Mouse (Mus musculus) CH12.LX (cell line): ENCODE data around the gene Atp9a. TPM values are rescaled to one million over a fixed set of nuclear protein-coding genes. Genes with fewer than 3 reads are reported as not detected.

Experiments used
- DNase-seq: peaks from one replicate; pipeline ENCODE4 v3.0.0-alpha.2; 2013; ENCODE audit errors: extremely low read depth
- H3K27ac ChIP-seq: 2 replicates; pipeline ENCODE4 v1.5.1; 2012; ENCODE audit warnings: low read depth, mild to moderate bottlenecking, control low read depth, moderate library complexity; ENCODE audit not compliant: insufficient read depth
- H3K27me3 ChIP-seq: replicated peaks from 2 replicates; pipeline ENCODE3; 2012; ENCODE audit warnings: inconsistent platforms
- H3K36me3 ChIP-seq, 2 experiments: replicated peaks in 1 of 2; 2 replicates each; pipeline versions ENCODE3 to v1.6.1; 2012; ENCODE audit warnings: inconsistent platforms in 1 of 2, low read length in 1 of 2, mild to moderate bottlenecking in 1 of 2, mixed read lengths in 1 of 2, moderate library complexity in 1 of 2; ENCODE audit not compliant: control insufficient read depth in 1 of 2, insufficient read depth in 1 of 2
- H3K4me1 ChIP-seq, 2 experiments: 2 replicates each; pipeline ENCODE4 v1.6.1; 2012; ENCODE audit warnings: inconsistent platforms in 1 of 2, moderate library complexity in 1 of 2; ENCODE audit not compliant: insufficient read depth in 2 of 2, control insufficient read depth in 1 of 2
- H3K4me2 ChIP-seq: 2 replicates; pipeline ENCODE4 v1.6.1; 2012; ENCODE audit warnings: low read depth, mild to moderate bottlenecking, control low read depth; ENCODE audit not compliant: poor library complexity, insufficient read depth, severe bottlenecking
- H3K4me3 ChIP-seq, 3 experiments: fragments of 150-350 bp in 1 of 3; sonication (generic) in 1 of 3; replicated peaks in 1 of 3; 2 replicates each; pipeline versions ENCODE3 to v1.5.1; 2011 to 2012; ENCODE audit warnings: low read depth in 2 of 3, low read length in 2 of 3, mild to moderate bottlenecking in 2 of 3, moderate library complexity in 2 of 3, control low read depth in 1 of 3, improper control_type of control experiment in 1 of 3, inconsistent platforms in 1 of 3, mixed read lengths in 1 of 3; ENCODE audit not compliant: poor library complexity in 1 of 3
- H3K79me2 ChIP-seq: replicated peaks from 2 replicates; pipeline ENCODE4 v1.6.1; 2012; ENCODE audit warnings: mild to moderate bottlenecking, moderate library complexity; ENCODE audit not compliant: control insufficient read depth, poor library complexity, insufficient read depth, severe bottlenecking; ENCODE audit errors: extremely low read depth
- H3K9ac ChIP-seq: 2 replicates; pipeline ENCODE4 v1.6.1; 2012; ENCODE audit warnings: low read depth, mild to moderate bottlenecking, control low read depth, moderate library complexity; ENCODE audit not compliant: insufficient read depth
- H3K9me3 ChIP-seq: replicated peaks from 2 replicates; pipeline ENCODE3; 2012; ENCODE audit warnings: low read length, inconsistent platforms, mixed read lengths
- BHLHE40 ChIP-seq: IDR thresholded peaks from 2 replicates; pipeline ENCODE4 v1.6.1; 2011; ENCODE audit warnings: mild to moderate bottlenecking, low read depth, low read length, improper control_type of control experiment
- CHD1 ChIP-seq: IDR thresholded peaks from 2 replicates; pipeline ENCODE4 v1.6.1; 2012; ENCODE audit warnings: low read depth, low read length, improper control_type of control experiment, inconsistent platforms
- CTCF ChIP-seq, 2 experiments: IDR thresholded peaks in 1 of 2; conservative IDR thresholded peaks in 1 of 2; 2 replicates each; pipeline ENCODE4 v1.5.1; 2011 to 2012; ENCODE audit warnings: low read depth in 2 of 2, low read length in 2 of 2, improper control_type of control experiment in 1 of 2, inconsistent platforms in 1 of 2, mild to moderate bottlenecking in 1 of 2, moderate library complexity in 1 of 2
- ELF1 ChIP-seq: IDR thresholded peaks from 2 replicates; pipeline ENCODE4 v1.6.1; 2014; ENCODE audit warnings: low read depth, mild to moderate bottlenecking, inconsistent platforms, low read length, improper control_type of control experiment
- EP300 ChIP-seq: IDR thresholded peaks from 2 replicates; pipeline ENCODE4 v1.6.1; 2011; ENCODE audit warnings: low read length, improper control_type of control experiment
- ETS1 ChIP-seq: conservative IDR thresholded peaks from 2 replicates; pipeline ENCODE4 v1.6.1; 2012; ENCODE audit warnings: low read depth, mild to moderate bottlenecking, inconsistent platforms, low read length, improper control_type of control experiment, moderate library complexity
- GABPA ChIP-seq: IDR thresholded peaks from 2 replicates; pipeline ENCODE4 v1.6.1; 2012; ENCODE audit warnings: low read depth, low read length, improper control_type of control experiment, inconsistent platforms; ENCODE audit not compliant: insufficient replicate concordance
- IRF4 ChIP-seq: IDR thresholded peaks from 2 replicates; pipeline ENCODE4 v1.6.1; 2014; ENCODE audit warnings: low read depth, mild to moderate bottlenecking, inconsistent platforms, low read length, improper control_type of control experiment
- KAT2A ChIP-seq: IDR thresholded peaks from 2 replicates; pipeline ENCODE4 v1.6.1; 2012; ENCODE audit warnings: low read length, improper control_type of control experiment, inconsistent platforms; ENCODE audit not compliant: insufficient replicate concordance
- MAX ChIP-seq: IDR thresholded peaks from 2 replicates; pipeline ENCODE4 v1.6.1; 2011; ENCODE audit warnings: low read length, improper control_type of control experiment
- MEF2A ChIP-seq: IDR thresholded peaks from 2 replicates; pipeline ENCODE4 v1.6.1; 2014; ENCODE audit warnings: low read depth, mild to moderate bottlenecking, inconsistent platforms, low read length, improper control_type of control experiment, borderline replicate concordance
- MXI1 ChIP-seq: IDR thresholded peaks from 2 replicates; pipeline ENCODE4 v1.6.1; 2011; ENCODE audit warnings: mild to moderate bottlenecking, low read depth, low read length, improper control_type of control experiment
- NRF1 ChIP-seq: IDR thresholded peaks from 2 replicates; pipeline ENCODE4 v1.6.1; 2014; ENCODE audit warnings: low read depth, mild to moderate bottlenecking, inconsistent platforms, low read length, improper control_type of control experiment, moderate library complexity
- PAX5 ChIP-seq: IDR thresholded peaks from 2 replicates; pipeline ENCODE4 v1.6.1; 2012; ENCODE audit warnings: low read length, inconsistent platforms, mixed read lengths
- SIN3A ChIP-seq: IDR thresholded peaks from 2 replicates; pipeline ENCODE4 v1.6.1; 2012; ENCODE audit warnings: low read length, improper control_type of control experiment, inconsistent platforms
- USF2 ChIP-seq: conservative IDR thresholded peaks from 2 replicates; pipeline ENCODE4 v1.6.1; 2011; ENCODE audit warnings: low read depth, low read length, improper control_type of control experiment
- ZC3H11A ChIP-seq: IDR thresholded peaks from 2 replicates; pipeline ENCODE4 v1.6.1; 2012; ENCODE audit warnings: low read depth, mild to moderate bottlenecking, inconsistent platforms, low read length, improper control_type of control experiment
- ZMIZ1 ChIP-seq: IDR thresholded peaks from 2 replicates; pipeline ENCODE4 v1.6.1; 2012; ENCODE audit warnings: low read depth, mild to moderate bottlenecking, inconsistent platforms, low read length, improper control_type of control experiment
- dilution Hi-C: fragments of 300-500 bp; cut with MboI; formaldehyde crosslinking; loops from 2 replicates; pipeline ENCODE4 v1.14.3; 2020; ENCODE audit warnings: low sequenced_read_pairs; ENCODE audit not compliant: extremely low pct_unique_long_range_greater_than_20kb, extremely low pct_ligation_motif_present
- in situ Hi-C: fragments of 300-500 bp; cut with MboI; formaldehyde crosslinking; loops from 3 replicates; pipeline ENCODE4 v1.14.3; 2019; ENCODE audit warnings: low sequenced_read_pairs, low pct_ligation_motif_present, low pct_unique_long_range_greater_than_20kb, mixed read lengths
- polyA plus RNA-seq: library from polyadenylated mRNA; unstranded; fragments of >175 nt; gene quantifications from 2 replicates; pipeline ENCODE4 v1.2.1, GENCODE M21; 2012; ENCODE audit warnings: low read depth; ENCODE audit not compliant: insufficient read length
- total RNA-seq, 2 experiments: library from RNA; depleted of rRNA; stranded (reverse); fragments of 300-350 nt in 1 of 2; fragments of >200 nt in 1 of 2; gene quantifications; 2 replicates each; pipeline ENCODE4 v1.2.3; 2012 to 2014

The Atp9a gene
- total and polyA plus RNA-seq, 3 experiments, result 18.9 to 43.7 (median 40.1) TPM

DNA sequence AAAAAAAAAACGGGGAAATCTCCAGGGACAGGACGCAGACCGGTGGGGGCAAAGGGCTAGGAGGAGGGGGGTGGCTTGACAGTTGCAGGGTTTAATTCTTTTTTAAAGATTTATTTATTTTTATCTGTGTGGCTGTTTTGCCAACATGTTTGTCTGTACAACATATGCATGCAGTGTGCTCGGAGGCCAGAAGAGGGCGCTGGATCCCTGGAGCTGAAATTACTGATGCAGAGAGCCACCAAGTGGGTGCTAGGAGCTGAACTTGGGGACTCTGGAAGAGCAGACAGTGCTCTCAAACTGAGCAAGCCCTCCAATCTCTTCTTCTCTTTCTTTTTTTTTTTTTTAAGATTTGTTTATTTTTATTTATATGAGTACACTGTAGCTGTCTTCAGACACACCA, 81.9 kb downstream of the Atp9a start:
- Histone ChIP-seq H3K36me3 (peaks cover 0 to 58% of the 10 kb centered on the region in 2 experiments), H3K79me2 (no peaks in the 10 kb centered on the region), H3K4me2 (no peak overlapping the region), H3K4me1 (0 out of 4 replicates have a peak, but pooled peaks cover 0 to under 1% of the 10 kb centered on the region in 2 experiments), H3K27ac (no peak overlapping the region), H3K4me3 (no peak overlapping the region), H3K27me3 (peaks cover 44% of the 10 kb centered on the region), H3K9me3 (no peaks in the 10 kb centered on the region), H3K9ac (no peak overlapping the region)
- DNase-seq, result peak; percentile 24
- TF ChIP-seq ZC3H11A (no peak), ETS1 (no peak), CTCF (conservative IDR thresholded peaks at IDR 0.05 in 1 of 2, IDR thresholded peaks at IDR 0.05 in 1 of 2; ENCODE audit: low read depth in 2 of 2, low read length in 2 of 2) (peak; percentile 25 to 35; a peak in 3 of 4 replicates)
- dilution Hi-C loops, result no loop called here
- in situ Hi-C loops, result no loop called here

DNA sequence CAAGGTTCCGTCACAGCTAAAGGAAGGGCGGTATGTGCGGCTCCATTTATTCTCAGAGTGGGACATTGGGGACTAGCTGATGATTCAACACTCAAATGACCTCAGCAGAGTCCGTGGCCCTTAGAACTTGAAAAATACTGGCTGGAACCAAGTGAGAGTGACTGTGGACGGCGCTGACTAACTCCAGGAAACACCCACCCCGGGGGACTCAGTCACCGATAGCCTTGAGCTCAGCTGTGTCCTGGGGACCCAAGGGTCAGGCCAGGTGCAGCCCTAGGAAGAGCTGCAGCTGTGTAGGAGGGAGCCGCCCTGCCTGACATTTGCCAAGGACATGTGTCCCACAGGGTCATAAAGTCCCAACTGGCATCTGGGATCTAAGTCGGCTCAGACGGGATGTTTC, 83.7 kb downstream of the Atp9a start:
- Histone ChIP-seq H3K79me2 (no peaks in the 10 kb centered on the region), H3K4me3 (no peak overlapping the region), H3K4me1 (peaks cover 0 to 8% of the 10 kb centered on the region in 2 experiments; a peak in 1 of 4 replicates), H3K9me3 (no peaks in the 10 kb centered on the region), H3K36me3 (peaks cover 0 to 67% of the 10 kb centered on the region in 2 experiments), H3K4me2 (no peak overlapping the region), H3K27me3 (peaks cover 41% of the 10 kb centered on the region), H3K9ac (no peak overlapping the region), H3K27ac (no peak overlapping the region)
- in situ Hi-C loops (no loop called here), dilution Hi-C loops (no loop called here)
- no peak for TF ChIP-seq ZMIZ1
- TF ChIP-seq PAX5, result no peak
- TF ChIP-seq MXI1, result no peak
- no peak for TF ChIP-seq GABPA
- no peak for TF ChIP-seq KAT2A
- TF ChIP-seq CHD1, result no peak
- no peak for TF ChIP-seq ELF1
- no peak for TF ChIP-seq MAX
- no peak for TF ChIP-seq NRF1
- TF ChIP-seq IRF4, result no peak
- TF ChIP-seq CTCF (conservative IDR thresholded peaks at IDR 0.05 in 1 of 2, IDR thresholded peaks at IDR 0.05 in 1 of 2; ENCODE audit: low read depth in 2 of 2, low read length in 2 of 2), result no peak
- TF ChIP-seq USF2, result no peak
- no peak for TF ChIP-seq EP300
- TF ChIP-seq SIN3A, result no peak
- TF ChIP-seq MEF2A, result no peak
- TF ChIP-seq BHLHE40, result no peak
- no peak for DNase-seq
